Mouse (Mus musculus): Measurements from ENCODE around the gene Mtmr12. TPM values are rescaled to one million over a fixed set of nuclear protein-coding genes. Genes with fewer than 3 reads are reported as not detected.

The Mtmr12 gene
- polyA plus RNA-seq, 1 experiment from 2014 or later: 4.0 TPM

DNA sequence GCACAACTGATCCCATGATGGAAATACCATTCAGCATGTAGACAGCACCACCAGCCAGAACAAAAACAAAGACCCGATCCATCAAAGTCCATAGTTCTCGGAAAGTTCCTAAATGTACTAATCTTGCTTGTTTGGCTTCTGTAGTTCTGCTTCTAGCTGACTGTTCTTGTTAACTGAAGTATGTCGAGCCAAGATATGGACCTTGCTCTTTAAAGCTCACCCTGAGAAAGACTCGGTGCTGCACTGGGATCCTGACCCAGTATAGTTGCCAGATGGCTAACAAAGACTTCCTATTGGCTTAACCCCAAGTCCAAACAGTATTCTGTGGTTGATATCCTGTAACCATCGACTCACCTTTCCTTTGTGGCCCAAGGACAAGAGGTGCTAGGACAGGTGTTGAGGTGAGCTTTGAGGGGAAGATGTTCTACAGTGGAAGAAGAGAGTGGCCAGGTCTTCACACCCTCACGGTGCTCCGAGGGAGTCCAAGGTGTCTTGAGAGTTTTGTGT lies 93.5 kb downstream of the Mtmr12 start:
- TF ChIP-seq EP300 (IDR thresholded peaks at IDR 0.05; ENCODE audit: low read depth): no peak
- no peak for TF ChIP-seq CTCF (IDR thresholded peaks at IDR 0.05; ENCODE audit: low read depth)
- no peaks in the 10 kb centered on the region for H3K27me3 ChIP-seq (ENCODE audit: insufficient read depth, low read length)
- ATAC-seq (no peak), DNase-seq (no peak)
- no peak overlapping the region for H3K4me2 ChIP-seq (ENCODE audit: low read depth, low read length)
- H3K4me3 ChIP-seq (ENCODE audit: low read depth, low read length): no peak overlapping the region
- no peaks in the 10 kb centered on the region for H3K9me3 ChIP-seq (ENCODE audit: low read length)
- H3K36me3 ChIP-seq (replicated peaks; ENCODE audit: insufficient read depth, low read length): no peaks in the 10 kb centered on the region
- H3K9ac ChIP-seq (replicated peaks): no peak overlapping the region
- no peak overlapping the region for H3K27ac ChIP-seq (ENCODE audit: low read depth)
- no peaks in the 10 kb centered on the region for H3K4me1 ChIP-seq (ENCODE audit: insufficient read depth)
- whole genome bisulfite sequencing (ENCODE audit: insufficient replicate concordance): 70% methylated on average over 7 of the region's 7 CpGs

DNA sequence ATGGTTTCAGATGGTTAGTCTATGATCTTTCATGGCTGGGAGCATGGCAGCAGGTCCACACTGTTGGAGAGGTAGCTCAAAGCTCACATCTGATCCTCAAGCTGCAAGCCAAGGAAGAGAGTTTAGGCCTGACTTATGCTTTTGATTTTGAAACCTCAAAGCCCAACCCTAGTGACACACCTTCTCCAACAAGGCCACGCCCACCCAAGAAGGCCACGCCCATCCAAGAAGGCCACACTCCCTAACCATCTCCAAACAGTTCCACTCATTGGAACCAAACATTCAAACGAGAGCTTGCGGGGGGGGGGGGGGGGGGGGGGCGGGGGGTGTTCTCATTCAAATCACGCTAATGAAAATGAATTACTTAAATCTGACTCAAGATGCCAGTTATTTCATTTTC lies 96.9 kb downstream of the Mtmr12 start:
- no peaks in the 10 kb centered on the region for H3K36me3 ChIP-seq (replicated peaks; ENCODE audit: insufficient read depth, low read length)
- DNase-seq: peak; percentile 26
- WGBS (ENCODE audit: insufficient replicate concordance): 65% methylated on average over 5 of the region's 6 CpGs
- H3K9ac ChIP-seq (replicated peaks): no peak overlapping the region
- no peak overlapping the region for H3K4me3 ChIP-seq (ENCODE audit: low read depth, low read length)
- TF ChIP-seq EP300 (IDR thresholded peaks at IDR 0.05; ENCODE audit: low read depth): no peak
- TF ChIP-seq CTCF (IDR thresholded peaks at IDR 0.05; ENCODE audit: low read depth): no peak
- no peak overlapping the region for H3K27ac ChIP-seq (ENCODE audit: low read depth)
- H3K27me3 ChIP-seq (ENCODE audit: insufficient read depth, low read length): no peaks in the 10 kb centered on the region
- H3K9me3 ChIP-seq (ENCODE audit: low read length): no peaks in the 10 kb centered on the region
- peaks cover 5% of the 10 kb centered on the region for H3K4me1 ChIP-seq (ENCODE audit: insufficient read depth)
- ATAC-seq: no peak
- H3K4me2 ChIP-seq (ENCODE audit: low read depth, low read length): no peak overlapping the region

DNA sequence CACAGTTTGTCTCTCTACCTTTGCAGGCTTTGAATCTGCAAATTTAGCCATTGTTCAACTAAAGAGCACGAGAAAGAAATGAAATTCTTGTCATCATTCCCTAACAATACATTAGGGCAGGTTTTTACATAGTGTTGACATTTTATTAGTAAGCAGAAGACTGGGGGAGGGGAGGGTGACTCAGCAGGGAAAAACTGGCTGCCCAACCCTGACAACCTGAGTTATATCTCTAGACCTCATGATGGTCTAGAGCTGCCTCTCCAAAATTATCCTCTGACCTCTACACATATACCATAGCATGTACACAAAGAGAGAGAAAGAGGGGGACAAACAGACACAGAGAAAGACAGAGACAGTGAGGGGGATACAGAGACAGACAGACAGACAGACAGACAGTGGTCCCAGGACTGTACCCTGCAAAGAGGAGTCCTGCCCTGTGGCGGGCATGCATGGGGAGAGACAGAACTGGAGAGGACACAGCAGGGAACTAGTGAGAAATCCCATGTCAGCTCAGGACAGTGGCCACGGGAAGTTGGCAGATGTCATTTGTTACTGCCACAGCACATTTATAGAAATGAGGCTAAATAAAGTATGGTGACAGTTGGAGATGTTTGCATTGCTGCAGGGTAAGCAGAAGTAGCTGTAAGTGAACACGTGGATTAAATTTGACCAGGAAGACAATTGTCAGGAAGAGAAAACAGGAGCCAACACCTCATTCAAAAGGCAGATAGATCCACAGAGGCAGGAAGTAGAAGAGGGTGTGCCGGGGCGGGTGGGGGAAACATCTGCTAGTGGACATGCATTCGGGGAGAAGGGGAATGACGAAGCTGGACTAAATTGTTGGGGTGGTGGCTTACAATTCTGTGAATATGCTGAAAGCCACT lies 101.6 kb downstream of the Mtmr12 start:
- TF ChIP-seq EP300 (IDR thresholded peaks at IDR 0.05; ENCODE audit: low read depth) (no peak), CTCF (IDR thresholded peaks at IDR 0.05; ENCODE audit: low read depth) (no peak)
- DNase-seq: peak; percentile 28
- Histone ChIP-seq H3K36me3 (replicated peaks; ENCODE audit: insufficient read depth, low read length) (no peaks in the 10 kb centered on the region), H3K27me3 (ENCODE audit: insufficient read depth, low read length) (no peaks in the 10 kb centered on the region), H3K27ac (ENCODE audit: low read depth) (peak overlapping the region; percentile 34; the same call in 1 of the 2 replicates), H3K9me3 (ENCODE audit: low read length) (no peaks in the 10 kb centered on the region), H3K4me1 (ENCODE audit: insufficient read depth) (peaks cover 11% of the 10 kb centered on the region), H3K4me2 (ENCODE audit: low read depth, low read length) (peak overlapping the region; percentile 40), H3K4me3 (ENCODE audit: low read depth, low read length) (no peak overlapping the region), H3K9ac (replicated peaks) (no peak overlapping the region)
- ATAC-seq: peak; percentile 68
- WGBS (ENCODE audit: insufficient replicate concordance): 26% methylated on average over 8 of the region's 8 CpGs

DNA sequence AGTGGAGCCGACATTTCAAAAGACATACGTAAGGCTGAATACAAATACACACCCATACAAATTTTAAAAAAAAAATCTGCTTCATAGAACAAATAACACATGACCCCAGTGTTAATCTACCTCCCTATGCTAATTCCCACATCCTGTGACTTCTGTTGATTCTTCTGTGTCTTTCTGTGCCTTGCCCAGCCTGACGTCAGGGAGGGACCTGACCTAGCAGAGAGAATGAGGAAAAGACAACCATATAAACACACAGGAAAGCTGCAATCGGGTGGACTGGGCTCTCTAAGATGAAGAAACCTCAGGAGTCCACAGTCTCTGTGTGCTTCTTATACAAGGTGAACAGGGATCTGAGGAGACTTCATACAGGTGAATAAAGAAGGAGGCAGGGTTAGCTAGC lies 102.3 kb downstream of the Mtmr12 start:
- ATAC-seq: no peak

DNA sequence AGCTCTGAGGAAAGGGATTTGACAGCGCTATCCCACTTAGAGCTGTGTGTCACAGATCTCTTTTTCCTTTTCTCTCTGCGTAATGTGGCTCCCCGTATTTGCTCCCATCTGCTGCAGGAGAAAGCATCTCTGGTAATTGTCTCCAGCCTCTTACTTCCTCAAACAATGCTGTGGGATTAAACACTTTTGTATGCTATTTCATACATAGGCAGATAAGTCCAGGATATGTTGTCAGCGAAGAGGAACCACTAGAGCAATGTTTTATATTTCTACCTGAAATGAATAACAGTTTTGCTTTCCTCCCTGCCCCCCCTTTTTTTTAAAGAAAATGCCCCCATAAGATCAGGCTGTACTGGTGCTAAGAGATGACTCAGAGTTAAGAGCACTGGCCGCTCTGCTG lies 103.7 kb downstream of the Mtmr12 start:
- H3K36me3 ChIP-seq (replicated peaks; ENCODE audit: insufficient read depth, low read length): no peaks in the 10 kb centered on the region
- H3K27me3 ChIP-seq (ENCODE audit: insufficient read depth, low read length): no peaks in the 10 kb centered on the region
- ATAC-seq: no peak
- H3K9ac ChIP-seq (replicated peaks): no peak overlapping the region
- H3K4me3 ChIP-seq (ENCODE audit: low read depth, low read length): no peak overlapping the region
- TF ChIP-seq CTCF (IDR thresholded peaks at IDR 0.05; ENCODE audit: low read depth): no peak
- no peak for TF ChIP-seq EP300 (IDR thresholded peaks at IDR 0.05; ENCODE audit: low read depth)
- DNase-seq: no peak
- H3K4me2 ChIP-seq (ENCODE audit: low read depth, low read length): no peak overlapping the region
- H3K27ac ChIP-seq (ENCODE audit: low read depth): no peak overlapping the region
- WGBS (ENCODE audit: insufficient replicate concordance): 84% methylated on average over 5 of the region's 5 CpGs
- no peaks in the 10 kb centered on the region for H3K9me3 ChIP-seq (ENCODE audit: low read length)
- peaks cover 11% of the 10 kb centered on the region for H3K4me1 ChIP-seq (ENCODE audit: insufficient read depth)

More for the DNA sequence above, 102.3 kb downstream of the Mtmr12 start:
- Histone ChIP-seq H3K4me2 (ENCODE audit: low read depth, low read length) (peak overlapping the region; percentile 40; the same call in 1 of the 2 replicates), H3K9me3 (ENCODE audit: low read length) (no peaks in the 10 kb centered on the region), H3K4me3 (ENCODE audit: low read depth, low read length) (no peak overlapping the region), H3K27ac (ENCODE audit: low read depth) (no peak overlapping the region), H3K27me3 (ENCODE audit: insufficient read depth, low read length) (no peaks in the 10 kb centered on the region), H3K9ac (replicated peaks) (no peak overlapping the region), H3K36me3 (replicated peaks; ENCODE audit: insufficient read depth, low read length) (no peaks in the 10 kb centered on the region), H3K4me1 (ENCODE audit: insufficient read depth) (peaks cover 11% of the 10 kb centered on the region)
- no peak for TF ChIP-seq EP300 (IDR thresholded peaks at IDR 0.05; ENCODE audit: low read depth)
- TF ChIP-seq CTCF (IDR thresholded peaks at IDR 0.05; ENCODE audit: low read depth): no peak
- 50% methylated on average over 4 of the region's 4 CpGs for WGBS (ENCODE audit: insufficient replicate concordance)
- DNase-seq: no peak

DNA sequence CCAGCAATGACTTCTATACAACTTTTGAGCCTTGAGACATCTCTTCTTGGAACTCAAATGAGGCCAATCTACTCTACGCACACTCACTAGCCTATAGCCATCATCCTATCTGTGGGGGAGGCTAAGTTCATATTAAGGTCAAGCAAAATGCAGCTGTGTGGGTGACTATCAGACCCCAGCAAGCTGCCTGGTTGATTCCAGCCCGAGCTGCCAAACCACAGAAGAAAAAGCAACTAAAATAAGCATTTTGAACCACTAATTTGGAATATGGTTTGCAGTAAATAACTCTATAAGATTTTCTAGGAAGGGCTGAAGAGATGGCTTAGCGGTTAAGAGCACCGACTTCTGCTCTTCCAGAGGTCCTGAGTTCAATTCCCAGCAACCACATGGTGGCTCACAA lies 105.8 kb downstream of the Mtmr12 start:
- H3K4me1 ChIP-seq (ENCODE audit: insufficient read depth): peaks cover 11% of the 10 kb centered on the region
- H3K4me2 ChIP-seq (ENCODE audit: low read depth, low read length): no peak overlapping the region
- 61% methylated on average over 4 of the region's 4 CpGs for WGBS (ENCODE audit: insufficient replicate concordance)
- no peaks in the 10 kb centered on the region for H3K36me3 ChIP-seq (replicated peaks; ENCODE audit: insufficient read depth, low read length)
- H3K27me3 ChIP-seq (ENCODE audit: insufficient read depth, low read length): no peaks in the 10 kb centered on the region
- H3K4me3 ChIP-seq (ENCODE audit: low read depth, low read length): no peak overlapping the region
- H3K9me3 ChIP-seq (ENCODE audit: low read length): no peaks in the 10 kb centered on the region
- H3K9ac ChIP-seq (replicated peaks): no peak overlapping the region
- DNase-seq (no peak), ATAC-seq (no peak)
- no peak for TF ChIP-seq CTCF (IDR thresholded peaks at IDR 0.05; ENCODE audit: low read depth)
- TF ChIP-seq EP300 (IDR thresholded peaks at IDR 0.05; ENCODE audit: low read depth): no peak
- H3K27ac ChIP-seq (ENCODE audit: low read depth): no peak overlapping the region
